Mouse (Mus musculus) liver, embryonic 14.5 days (tissue): ENCODE results near the gene Camk1.

Experiments
- CTCF ChIP-seq: IDR thresholded peaks from 2 replicates; pipeline ENCODE4 v1.5.1; 2016; ENCODE audit warnings: antibody characterized with exemption, low read depth, control low read depth
- EP300 ChIP-seq: IDR thresholded peaks from 2 replicates; pipeline ENCODE4 v1.6.1; 2016; ENCODE audit warnings: antibody characterized with exemption, low read depth

DNA sequence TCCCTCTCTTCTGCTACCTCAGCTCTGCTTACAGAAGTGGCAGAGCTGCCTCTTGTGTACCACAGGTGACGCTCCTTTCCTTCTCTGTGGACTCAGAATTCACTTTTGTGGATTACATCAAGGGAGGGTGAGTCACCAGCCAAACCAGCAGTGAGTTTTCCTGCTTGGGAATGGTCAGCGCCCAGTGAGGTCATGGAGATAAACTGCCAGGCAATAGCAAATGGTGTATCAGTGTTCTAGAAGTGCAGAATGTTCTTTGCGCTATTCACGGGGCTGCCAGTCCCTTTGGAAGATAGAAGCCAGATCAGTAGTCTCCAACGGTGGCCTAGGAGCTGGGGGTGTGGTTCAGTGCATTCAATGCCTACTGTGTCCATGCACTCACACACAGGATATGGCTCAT lies 50.8 kb downstream of the Camk1 start:
- TF ChIP-seq CTCF: no peak
- TF ChIP-seq EP300: no peak
